Mouse (Mus musculus): ENCODE measurements around the gene Selenow. TPM values are rescaled to one million over a fixed set of nuclear protein-coding genes. Genes with fewer than 3 reads are reported as not detected.

Selenow gene
- polyA plus RNA-seq, 1 experiment from 2014 or later: 558 TPM

DNA sequence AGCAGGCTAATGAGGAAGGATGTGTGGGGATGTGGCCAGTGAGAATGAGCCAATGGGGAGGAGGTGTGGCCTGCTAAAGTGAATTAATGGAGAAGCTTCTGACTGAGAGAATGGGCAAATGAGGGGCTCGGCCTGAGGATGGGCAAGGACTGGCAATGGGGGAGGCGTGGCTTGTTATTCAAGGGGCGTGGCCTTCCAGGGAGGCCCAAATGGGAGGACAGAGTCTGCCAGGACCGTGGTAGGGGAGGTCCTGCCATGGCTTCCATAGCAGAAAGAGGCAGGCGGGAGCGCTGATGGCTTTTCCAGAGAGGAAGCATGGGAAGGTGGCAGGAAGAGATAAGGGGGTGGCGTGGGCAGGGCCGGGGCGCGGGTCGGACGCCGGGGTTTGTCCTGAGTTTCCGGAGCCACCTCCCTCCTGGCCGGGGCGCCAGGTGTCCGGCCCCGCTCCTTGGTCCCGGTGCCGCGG, 32.8 kb upstream of the Selenow start:
- no peaks in the 10 kb centered on the region for H3K27me3 ChIP-seq (replicated peaks; ENCODE audit: insufficient read depth, low read length)
- peak overlapping the region; percentile 95 for H3K27ac ChIP-seq (ENCODE audit: low read length)
- peak overlapping the region; percentile 20; the same call in 1 of the 2 replicates for H3K4me3 ChIP-seq (ENCODE audit: low read depth, low read length)
- H3K9me3 ChIP-seq (ENCODE audit: low read length): no peaks in the 10 kb centered on the region
- peak overlapping the region; percentile 50 for H3K4me2 ChIP-seq (replicated peaks; ENCODE audit: low read depth, low read length)
- TF ChIP-seq CTCF (IDR thresholded peaks at IDR 0.05) (no peak), EP300 (IDR thresholded peaks at IDR 0.05) (peak; percentile 69)
- H3K36me3 ChIP-seq (ENCODE audit: insufficient read depth, low read length): peaks cover 44% of the 10 kb centered on the region; the same call in 1 of the 2 replicates
- DNase-seq (ENCODE audit: low spot score) (peak; percentile 88), ATAC-seq (peak; percentile 69)
- peaks cover 13% of the 10 kb centered on the region for H3K4me1 ChIP-seq (ENCODE audit: insufficient read depth, low read depth, low read length)
- peak overlapping the region; percentile 12; the same call in 1 of the 2 replicates for H3K9ac ChIP-seq (replicated peaks; ENCODE audit: low read depth)
- 17% methylated on average over 19 of the region's 21 CpGs for WGBS

DNA sequence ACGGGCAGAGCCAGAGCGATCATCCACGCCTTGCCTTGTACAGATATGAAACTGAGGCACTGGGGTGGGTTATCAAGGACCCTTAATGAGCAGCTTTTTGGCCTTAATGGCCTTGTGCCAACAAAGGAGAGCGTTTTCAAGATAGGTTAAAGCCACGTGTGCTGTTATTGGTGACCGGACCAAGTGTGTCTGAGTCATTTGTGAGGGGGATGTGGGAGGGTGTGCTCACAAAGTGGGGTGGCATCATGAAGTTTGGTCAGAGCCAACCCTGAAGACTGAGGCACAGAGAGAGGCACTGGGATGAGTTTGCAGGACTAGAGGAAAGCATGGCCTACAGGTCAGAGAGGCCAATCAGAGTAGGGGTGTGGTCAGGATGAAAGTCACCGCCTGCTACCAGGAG, 32.2 kb upstream of the Selenow start:
- no peak for ATAC-seq
- WGBS: 62% methylated on average over 7 of the region's 7 CpGs
- TF ChIP-seq CTCF (IDR thresholded peaks at IDR 0.05) (no peak), EP300 (IDR thresholded peaks at IDR 0.05) (no peak)
- H3K9me3 ChIP-seq (ENCODE audit: low read length): no peaks in the 10 kb centered on the region
- no peak overlapping the region for H3K4me3 ChIP-seq (ENCODE audit: low read depth, low read length)
- peaks cover 50% of the 10 kb centered on the region for H3K36me3 ChIP-seq (ENCODE audit: insufficient read depth, low read length)
- H3K9ac ChIP-seq (replicated peaks; ENCODE audit: low read depth): no peak overlapping the region
- H3K27me3 ChIP-seq (replicated peaks; ENCODE audit: insufficient read depth, low read length): no peaks in the 10 kb centered on the region
- DNase-seq (ENCODE audit: low spot score): no peak
- H3K27ac ChIP-seq (ENCODE audit: low read length): peak overlapping the region; percentile 95
- peaks cover 14% of the 10 kb centered on the region for H3K4me1 ChIP-seq (ENCODE audit: insufficient read depth, low read depth, low read length)
- no peak overlapping the region for H3K4me2 ChIP-seq (replicated peaks; ENCODE audit: low read depth, low read length)

DNA sequence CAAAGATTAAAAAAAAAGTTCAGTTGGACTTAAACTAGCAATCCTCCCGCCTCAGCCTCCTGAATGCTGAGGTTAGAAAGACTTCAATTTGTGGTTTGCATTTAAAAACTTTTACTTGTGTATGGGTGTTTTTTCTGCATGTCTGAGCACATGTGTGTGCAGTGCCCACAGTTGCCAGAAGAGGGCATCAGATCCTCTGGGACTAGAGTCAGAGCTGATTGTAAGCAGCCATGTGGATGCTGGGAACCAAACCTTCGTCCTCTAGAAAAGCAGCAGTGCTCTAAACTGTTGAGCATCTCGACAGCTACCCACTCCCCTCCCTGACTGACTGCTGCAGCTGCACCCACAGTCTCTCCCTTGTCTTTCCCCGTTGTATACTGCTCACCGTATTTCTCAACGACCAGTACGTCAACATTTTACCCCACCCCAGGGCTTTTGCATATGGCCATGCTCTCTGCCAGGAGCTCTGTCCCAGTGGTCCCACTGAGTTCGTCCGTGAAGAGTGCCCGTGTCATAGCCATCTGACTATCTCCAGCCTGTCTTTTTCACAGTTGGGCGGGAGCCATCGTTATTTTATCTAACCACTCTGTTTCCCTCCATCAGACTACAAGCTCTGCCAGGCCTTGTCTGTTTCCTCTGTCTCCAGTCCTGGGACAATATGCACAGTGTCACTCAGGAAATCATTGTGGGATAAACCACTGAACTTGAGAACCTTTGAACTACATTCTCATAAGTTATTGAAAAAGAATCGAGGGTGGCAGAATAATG, 31.3 kb upstream of the Selenow start:
- Histone ChIP-seq H3K4me1 (ENCODE audit: insufficient read depth, low read depth, low read length) (peaks cover 20% of the 10 kb centered on the region), H3K27me3 (replicated peaks; ENCODE audit: insufficient read depth, low read length) (no peaks in the 10 kb centered on the region), H3K4me3 (ENCODE audit: low read depth, low read length) (no peak overlapping the region), H3K9me3 (ENCODE audit: low read length) (no peaks in the 10 kb centered on the region), H3K36me3 (ENCODE audit: insufficient read depth, low read length) (peaks cover 52% of the 10 kb centered on the region), H3K4me2 (replicated peaks; ENCODE audit: low read depth, low read length) (no peak overlapping the region), H3K9ac (replicated peaks; ENCODE audit: low read depth) (no peak overlapping the region), H3K27ac (ENCODE audit: low read length) (peak overlapping the region; percentile 95; the same call in 1 of the 2 replicates)
- ATAC-seq: no peak
- 80% methylated on average over 13 of the region's 13 CpGs for WGBS
- TF ChIP-seq CTCF (IDR thresholded peaks at IDR 0.05): peak; percentile 69
- TF ChIP-seq EP300 (IDR thresholded peaks at IDR 0.05): no peak; the same call in 1 of the 2 replicates
- peak; percentile 65 for DNase-seq (ENCODE audit: low spot score)

DNA sequence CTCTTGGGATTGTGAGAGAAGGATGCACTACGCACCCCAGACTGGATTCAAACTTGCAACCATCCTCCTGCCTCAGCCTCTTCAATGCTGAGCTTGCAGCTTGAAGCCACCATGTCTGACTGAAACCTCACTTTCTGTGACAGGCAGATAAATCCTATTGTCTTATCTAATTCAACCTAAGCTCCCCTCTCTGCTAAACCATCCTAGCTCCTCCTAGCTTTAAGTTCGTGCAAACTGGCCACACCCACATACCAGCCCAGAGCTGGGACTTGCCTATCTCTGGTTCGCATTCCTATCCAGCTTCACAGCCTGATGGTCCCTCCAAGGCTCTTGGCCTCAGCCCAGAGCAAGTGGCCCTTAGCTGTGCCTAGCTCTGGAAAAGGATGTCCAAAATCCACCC, 30.2 kb upstream of the Selenow start:
- ATAC-seq: no peak
- H3K4me3 ChIP-seq (ENCODE audit: low read depth, low read length): no peak overlapping the region
- no peaks in the 10 kb centered on the region for H3K27me3 ChIP-seq (replicated peaks; ENCODE audit: insufficient read depth, low read length)
- H3K4me1 ChIP-seq (ENCODE audit: insufficient read depth, low read depth, low read length): peaks cover 19% of the 10 kb centered on the region; the same call in 1 of the 2 replicates
- no peak overlapping the region for H3K9ac ChIP-seq (replicated peaks; ENCODE audit: low read depth)
- no peak overlapping the region for H3K27ac ChIP-seq (ENCODE audit: low read length)
- H3K4me2 ChIP-seq (replicated peaks; ENCODE audit: low read depth, low read length): no peak overlapping the region
- H3K9me3 ChIP-seq (ENCODE audit: low read length): no peaks in the 10 kb centered on the region
- whole genome bisulfite sequencing: 52% methylated on average over 3 of the region's 3 CpGs
- TF ChIP-seq EP300 (IDR thresholded peaks at IDR 0.05) (no peak), CTCF (IDR thresholded peaks at IDR 0.05) (no peak)
- DNase-seq (ENCODE audit: low spot score): no peak
- H3K36me3 ChIP-seq (ENCODE audit: insufficient read depth, low read length): peaks cover 49% of the 10 kb centered on the region

DNA sequence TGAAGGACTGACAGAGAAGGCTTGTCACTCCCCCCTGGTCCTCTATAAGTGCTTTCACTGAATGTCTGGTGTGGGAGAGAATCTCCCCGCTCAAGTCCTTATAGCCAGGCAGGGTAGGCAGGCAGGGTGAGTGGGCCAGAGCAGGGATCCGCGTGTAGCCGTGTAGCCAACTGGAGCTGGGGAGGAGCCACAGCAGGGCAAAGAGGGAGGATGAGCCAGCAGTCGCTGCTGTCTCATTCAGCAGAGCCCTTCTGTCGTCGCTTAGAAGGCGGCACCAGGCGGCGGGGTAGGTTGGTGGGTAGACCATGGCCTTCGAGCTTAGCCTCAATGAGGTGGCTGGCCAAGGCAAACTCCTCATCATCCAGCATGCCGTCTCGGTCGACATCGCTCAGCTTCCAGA, 27.8 kb upstream of the Selenow start:
- no peak overlapping the region for H3K27ac ChIP-seq (ENCODE audit: low read length)
- H3K4me3 ChIP-seq (ENCODE audit: low read depth, low read length): no peak overlapping the region
- peaks cover 23% of the 10 kb centered on the region; the same call in 1 of the 2 replicates for H3K4me1 ChIP-seq (ENCODE audit: insufficient read depth, low read depth, low read length)
- H3K9me3 ChIP-seq (ENCODE audit: low read length): no peaks in the 10 kb centered on the region
- no peak overlapping the region for H3K9ac ChIP-seq (replicated peaks; ENCODE audit: low read depth)
- WGBS: 82% methylated on average over 15 of the region's 15 CpGs
- no peak for ATAC-seq
- H3K4me2 ChIP-seq (replicated peaks; ENCODE audit: low read depth, low read length): no peak overlapping the region
- TF ChIP-seq CTCF (IDR thresholded peaks at IDR 0.05): no peak
- no peak for TF ChIP-seq EP300 (IDR thresholded peaks at IDR 0.05)
- H3K27me3 ChIP-seq (replicated peaks; ENCODE audit: insufficient read depth, low read length): no peaks in the 10 kb centered on the region
- no peak for DNase-seq (ENCODE audit: low spot score)
- peaks cover 38% of the 10 kb centered on the region for H3K36me3 ChIP-seq (ENCODE audit: insufficient read depth, low read length)

DNA sequence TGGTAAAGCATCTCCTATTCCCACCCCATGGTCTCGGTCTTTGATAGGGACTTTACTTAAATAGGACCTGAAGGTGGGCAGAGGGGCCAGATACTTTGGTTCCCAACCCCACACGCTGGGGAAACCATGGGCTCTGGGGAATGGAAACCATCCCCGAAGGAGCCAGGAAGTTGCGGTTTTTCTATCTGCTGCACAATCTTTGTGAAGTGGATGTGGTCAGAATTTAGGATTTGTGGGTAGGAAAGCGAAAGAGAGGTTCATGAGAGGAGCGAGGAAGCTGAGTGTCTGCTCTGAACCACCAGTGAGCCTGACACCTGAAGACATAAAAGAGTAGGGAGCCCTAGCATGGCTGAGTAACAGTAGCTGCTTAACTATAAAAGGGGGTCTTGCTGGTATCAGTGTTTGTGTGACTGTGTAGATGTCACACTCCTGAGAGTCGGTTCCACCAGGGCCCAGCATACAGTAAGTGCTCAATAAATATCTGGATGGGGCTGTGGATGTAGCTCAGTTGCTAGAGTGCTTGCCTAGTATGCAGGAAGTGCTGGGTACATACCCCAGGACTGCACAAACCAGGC, 27.1 kb upstream of the Selenow start:
- peaks cover 21% of the 10 kb centered on the region; the same call in 1 of the 2 replicates for H3K4me1 ChIP-seq (ENCODE audit: insufficient read depth, low read depth, low read length)
- TF ChIP-seq CTCF (IDR thresholded peaks at IDR 0.05): no peak
- no peak for TF ChIP-seq EP300 (IDR thresholded peaks at IDR 0.05)
- DNase-seq (ENCODE audit: low spot score) (no peak), ATAC-seq (no peak)
- H3K9me3 ChIP-seq (ENCODE audit: low read length): no peaks in the 10 kb centered on the region
- peaks cover 38% of the 10 kb centered on the region for H3K36me3 ChIP-seq (ENCODE audit: insufficient read depth, low read length)
- H3K9ac ChIP-seq (replicated peaks; ENCODE audit: low read depth): no peak overlapping the region; the same call in 1 of the 2 replicates
- H3K27me3 ChIP-seq (replicated peaks; ENCODE audit: insufficient read depth, low read length): no peaks in the 10 kb centered on the region
- peak overlapping the region; percentile 49; the same call in 1 of the 2 replicates for H3K4me2 ChIP-seq (replicated peaks; ENCODE audit: low read depth, low read length)
- peak overlapping the region; percentile 74 for H3K27ac ChIP-seq (ENCODE audit: low read length)
- H3K4me3 ChIP-seq (ENCODE audit: low read depth, low read length): no peak overlapping the region
- 69% methylated on average over 7 of the region's 7 CpGs for WGBS

All from lung, postnatal 0 days (tissue).